Mouse (Mus musculus) midbrain, postnatal 0 days (tissue): ENCODE measurements around the gene Cars2. TPM values are rescaled to one million over a fixed set of nuclear protein-coding genes. Genes with fewer than 3 reads are reported as not detected.

Experiments
- ATAC-seq: fragments of 200-750 bp; cut with Nextera tagmentation; 2 replicates; pipeline ENCODE4 v1.8.0; 2017; ENCODE audit warnings: moderate number of reproducible peaks, mild to moderate bottlenecking, moderate TSS enrichment, moderate library complexity; ENCODE audit not compliant: low FRiP score
- DNase-seq: peaks from one replicate; pipeline ENCODE4 v3.0.0-alpha.2; 2015; ENCODE audit warnings: low spot score
- H3K27ac ChIP-seq: fragments of 300-500 bp; sonication (generic); 2 replicates; pipeline ENCODE4 v1.5.1; 2014; ENCODE audit warnings: low read depth, mild to moderate bottlenecking, low read length, mixed read lengths
- H3K27me3 ChIP-seq: fragments of 300-500 bp; sonication (generic); 2 replicates; pipeline ENCODE4 v1.6.1; 2014; ENCODE audit warnings: low read length, control low read depth, mixed read lengths; ENCODE audit not compliant: insufficient read depth
- H3K36me3 ChIP-seq: fragments of 300-500 bp; sonication (generic); 2 replicates; pipeline ENCODE4 v1.6.1; 2014; ENCODE audit warnings: low read length, control low read depth, mixed read lengths; ENCODE audit not compliant: insufficient read depth
- H3K4me1 ChIP-seq: fragments of 300-500 bp; sonication (generic); 2 replicates; pipeline ENCODE4 v1.6.1; 2014; ENCODE audit warnings: mild to moderate bottlenecking, control low read depth, antibody characterized with exemption, low read length, mixed read lengths; ENCODE audit not compliant: insufficient read depth
- H3K4me2 ChIP-seq: fragments of 300-500 bp; sonication (generic); 2 replicates; pipeline ENCODE4 v1.6.1; 2014; ENCODE audit warnings: low read depth, mild to moderate bottlenecking, low read length, mixed read lengths; ENCODE audit not compliant: poor library complexity, severe bottlenecking
- H3K4me3 ChIP-seq: fragments of 300-500 bp; sonication (generic); 2 replicates; pipeline ENCODE4 v1.5.1; 2014; ENCODE audit warnings: low read depth, mild to moderate bottlenecking, low read length, moderate library complexity
- H3K9ac ChIP-seq: fragments of 300-500 bp; sonication (generic); replicated peaks from 2 replicates; pipeline ENCODE4 v1.6.1; 2014; ENCODE audit warnings: mild to moderate bottlenecking, low read length, moderate library complexity, mixed read lengths; ENCODE audit not compliant: poor library complexity, severe bottlenecking
- H3K9me3 ChIP-seq: fragments of 300-500 bp; sonication (generic); 2 replicates; pipeline ENCODE4 v1.6.1; 2016; ENCODE audit warnings: low read length, control low read depth
- CTCF ChIP-seq: IDR thresholded peaks from 2 replicates; pipeline ENCODE4 v1.5.1; 2016; ENCODE audit warnings: antibody characterized with exemption, mild to moderate bottlenecking
- WGBS: fragments of 180-500 bp; shearing (Covaris S2); extraction: QIAGEN DNeasy Blood & Tissue Kit; methylation state at CpG from one replicate; pipeline ENCODE4 v1.1.7; 2014; 5-methylcytosine and 5-hydroxymethylcytosine counted together
- polyA plus RNA-seq: library from polyadenylated mRNA; unstranded; fragments of >200 nt; fragmentation: Nextera tagmentation; extraction: Ambion mirVana; gene quantifications from 2 replicates; pipeline ENCODE4 v1.2.1, GENCODE M21; 2015
- total RNA-seq: library from RNA; depleted of rRNA; stranded (reverse); fragments of >200 nt; gene quantifications from 2 replicates; pipeline ENCODE4 v1.2.3, GENCODE M21; 2014

Gene Cars2
- total and polyA plus RNA-seq, 2 experiments from 2014 or later: 19.5 to 35.5 TPM

DNA sequence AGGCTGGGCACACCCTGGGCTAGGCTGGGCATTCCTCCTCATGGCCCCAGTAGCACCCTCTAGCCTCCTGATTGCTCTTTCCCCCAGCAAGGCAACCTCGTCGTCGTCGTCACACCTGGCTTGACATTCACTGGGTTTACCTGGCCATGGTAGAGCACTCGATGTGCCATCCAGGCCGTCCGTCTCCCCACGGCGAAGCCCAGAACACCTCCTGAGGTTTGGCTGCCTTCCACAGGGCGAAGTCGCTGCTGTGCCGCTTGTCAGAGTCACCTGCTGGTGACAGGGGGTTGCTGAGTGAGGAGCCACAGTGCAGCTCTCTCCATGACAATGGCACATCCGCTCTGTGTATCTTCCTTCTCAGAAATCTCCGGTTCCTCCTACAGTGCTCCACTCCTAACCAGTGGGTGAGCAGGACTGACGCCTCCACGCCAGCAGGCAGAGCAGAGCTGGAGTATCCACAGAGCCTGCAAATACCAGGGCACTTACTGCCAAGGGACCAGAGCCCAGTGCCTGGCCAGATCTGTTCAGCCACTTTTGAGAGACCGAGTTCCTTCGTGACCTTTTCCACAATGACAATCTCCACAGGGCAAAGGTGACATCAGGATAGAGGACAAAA lies 20.3 kb downstream of the Cars2 start:
- TF ChIP-seq CTCF: no peak
- Histone ChIP-seq H3K27me3 (no peaks in the 10 kb centered on the region), H3K4me3 (no peak overlapping the region), H3K4me1 (no peaks in the 10 kb centered on the region), H3K9me3 (no peaks in the 10 kb centered on the region), H3K9ac (no peak overlapping the region), H3K4me2 (no peak overlapping the region), H3K27ac (no peak overlapping the region), H3K36me3 (peaks cover 27% of the 10 kb centered on the region)
- no peak for ATAC-seq
- WGBS: 71% methylated on average over 18 of the region's 18 CpGs
- no peak for DNase-seq

DNA sequence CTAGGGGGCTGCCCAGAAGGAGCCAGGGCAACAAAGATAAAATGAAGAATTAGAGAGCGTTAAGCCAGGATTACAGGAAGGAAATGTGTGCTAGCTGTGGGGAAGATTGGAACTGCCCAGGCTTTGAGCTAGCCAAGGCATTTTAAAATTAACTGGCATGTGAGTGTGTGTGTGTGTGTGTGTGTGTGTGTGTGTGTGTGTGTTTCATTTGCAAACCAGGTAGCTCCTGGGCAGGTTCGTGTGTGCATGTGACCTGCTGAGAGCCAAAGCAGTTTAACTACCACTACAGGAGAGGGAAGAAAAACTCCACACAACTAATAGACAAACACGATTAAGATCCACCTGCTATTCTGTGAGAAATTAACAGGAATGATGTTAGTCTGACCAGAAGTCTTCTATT lies 27.3 kb downstream of the Cars2 start:
- TF ChIP-seq CTCF: no peak
- no peak overlapping the region for H3K4me3 ChIP-seq

DNA sequence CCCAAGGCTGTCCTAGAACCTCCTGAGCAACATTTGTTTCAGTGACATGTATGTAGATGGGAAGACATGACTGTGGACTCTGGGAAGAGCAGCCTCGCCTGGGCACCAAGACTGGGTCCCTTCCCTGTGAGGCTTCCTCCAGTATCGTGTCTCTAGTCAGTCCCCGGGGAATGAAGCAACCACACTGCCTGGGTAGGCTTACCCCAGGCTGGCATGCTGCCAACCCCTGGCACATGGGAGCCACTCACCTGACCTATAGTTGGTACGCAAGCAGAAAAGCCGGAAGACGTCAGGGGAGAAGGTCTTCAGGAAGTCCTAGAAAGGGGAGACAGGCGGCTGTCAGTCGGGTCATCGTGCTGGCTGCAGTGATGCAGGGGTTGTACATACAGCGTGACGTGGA lies 31.9 kb downstream of the Cars2 start:
- Histone ChIP-seq H3K4me3 (no peak overlapping the region), H3K4me1 (no peaks in the 10 kb centered on the region), H3K4me2 (no peak overlapping the region), H3K9me3 (no peaks in the 10 kb centered on the region), H3K27ac (no peak overlapping the region), H3K9ac (no peak overlapping the region), H3K27me3 (no peaks in the 10 kb centered on the region), H3K36me3 (peaks cover 61% of the 10 kb centered on the region)
- ATAC-seq (no peak), DNase-seq (no peak)
- 90% methylated on average over 11 of the region's 11 CpGs for WGBS
- no peak for TF ChIP-seq CTCF

More for the DNA sequence above, 27.3 kb downstream of the Cars2 start:
- no peak overlapping the region for H3K9ac ChIP-seq
- WGBS: 82% methylated on average over 3 of the region's 3 CpGs
- peaks cover 28% of the 10 kb centered on the region for H3K36me3 ChIP-seq
- ATAC-seq (no peak), DNase-seq (no peak)
- no peak overlapping the region for H3K4me2 ChIP-seq
- H3K27ac ChIP-seq: no peak overlapping the region
- H3K27me3 ChIP-seq: no peaks in the 10 kb centered on the region
- no peaks in the 10 kb centered on the region for H3K4me1 ChIP-seq
- H3K9me3 ChIP-seq: no peaks in the 10 kb centered on the region

GRCm38 (mm10) chr8:11518056-11518396 lies 32.6 kb downstream of the Cars2 start:
- no peak overlapping the region for H3K4me3 ChIP-seq
- no peak for ATAC-seq
- H3K27ac ChIP-seq: no peak overlapping the region
- H3K4me2 ChIP-seq: no peak overlapping the region
- H3K27me3 ChIP-seq: no peaks in the 10 kb centered on the region
- DNase-seq: no peak
- TF ChIP-seq CTCF: no peak
- H3K9me3 ChIP-seq: no peaks in the 10 kb centered on the region
- peaks cover 67% of the 10 kb centered on the region for H3K36me3 ChIP-seq
- H3K9ac ChIP-seq: no peak overlapping the region
- WGBS: 88% methylated on average over 6 of the region's 6 CpGs
- H3K4me1 ChIP-seq: no peaks in the 10 kb centered on the region

GRCm38 (mm10) chr8:11517366-11518055 lies 33.1 kb downstream of the Cars2 start:
- Histone ChIP-seq H3K4me1 (no peaks in the 10 kb centered on the region), H3K4me2 (no peak overlapping the region), H3K4me3 (no peak overlapping the region), H3K9ac (no peak overlapping the region), H3K27ac (no peak overlapping the region), H3K36me3 (peaks cover 72% of the 10 kb centered on the region), H3K9me3 (no peaks in the 10 kb centered on the region), H3K27me3 (no peaks in the 10 kb centered on the region)
- no peak for TF ChIP-seq CTCF
- 89% methylated on average over 16 of the region's 16 CpGs for WGBS
- ATAC-seq: no peak
- no peak for DNase-seq

DNA sequence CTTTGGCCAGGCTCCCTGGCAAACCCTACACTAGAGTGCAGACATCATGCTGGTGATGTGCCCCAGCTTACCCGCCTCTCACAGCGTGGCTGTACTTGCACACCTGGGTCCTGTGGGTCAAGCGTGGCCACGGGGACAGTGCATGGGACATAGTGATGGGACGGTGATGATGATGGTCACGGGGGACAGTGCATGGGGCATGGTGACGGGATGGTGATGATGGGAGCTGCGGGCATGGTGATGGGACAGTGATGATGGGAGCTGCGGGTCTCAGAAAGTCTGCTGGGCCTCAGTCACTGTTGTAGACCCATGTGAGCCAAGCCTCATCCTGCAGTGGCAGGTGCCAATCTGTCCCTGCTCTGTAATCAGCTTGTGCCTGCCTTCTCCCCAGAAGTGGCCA lies 34.3 kb downstream of the Cars2 start:
- Histone ChIP-seq H3K4me1 (no peaks in the 10 kb centered on the region), H3K4me2 (no peak overlapping the region), H3K4me3 (no peak overlapping the region), H3K36me3 (peaks cover 74% of the 10 kb centered on the region), H3K9ac (no peak overlapping the region), H3K9me3 (no peaks in the 10 kb centered on the region), H3K27ac (no peak overlapping the region), H3K27me3 (no peaks in the 10 kb centered on the region)
- WGBS: 96% methylated on average over 9 of the region's 9 CpGs
- DNase-seq (no peak), ATAC-seq (no peak)
- TF ChIP-seq CTCF: no peak
